Mouse (Mus musculus) induced T-regulatory cell, adult 2 months (primary cell): ENCODE measurements around the gene Sp9.

ENCODE experiments used
- DNase-seq: peaks from one replicate; pipeline ENCODE4 v3.0.0-alpha.2; 2012; ENCODE audit warnings: low read depth

The Sp9 gene

GRCm38 (mm10) chr2:73312152-73313116 lies 40.7 kb downstream of the Sp9 start, which contains the start of the genes Scrn3 and Cir1:
Gene Scrn3, plus strand, starts transcription at chr2:73312601.
Gene Cir1, minus strand, starts transcription at chr2:73312701.
- peak; percentile 99 for DNase-seq

- DNase-seq = peak; percentile 82
Measured at GRCm38 (mm10) chr2:73313117-73313501, 41.4 kb downstream of the Sp9 start.

GRCm38 (mm10) chr2:73314311-73314710 lies 42.6 kb downstream of the Sp9 start:
- no peak for DNase-seq

GRCm38 (mm10) chr2:73317426-73317825 lies 45.7 kb downstream of the Sp9 start:
- DNase-seq = no peak

- no peak for DNase-seq
Measured at GRCm38 (mm10) chr2:73319218-73319617, 47.5 kb downstream of the Sp9 start.

- peak; percentile 27 for DNase-seq
Measured at GRCm38 (mm10) chr2:73322991-73323390, 51.3 kb downstream of the Sp9 start.

- DNase-seq = no peak
Measured at GRCm38 (mm10) chr2:73325871-73326270, 54.1 kb downstream of the Sp9 start.
